Mouse (Mus musculus): Measurements from ENCODE around the gene Fxyd7. TPM values are rescaled to one million over a fixed set of nuclear protein-coding genes. Genes with fewer than 3 reads are reported as not detected.

Gene Fxyd7
- total and polyA plus RNA-seq, 2 experiments from 2014 or later: 0.72 TPM; not detected in 1

DNA sequence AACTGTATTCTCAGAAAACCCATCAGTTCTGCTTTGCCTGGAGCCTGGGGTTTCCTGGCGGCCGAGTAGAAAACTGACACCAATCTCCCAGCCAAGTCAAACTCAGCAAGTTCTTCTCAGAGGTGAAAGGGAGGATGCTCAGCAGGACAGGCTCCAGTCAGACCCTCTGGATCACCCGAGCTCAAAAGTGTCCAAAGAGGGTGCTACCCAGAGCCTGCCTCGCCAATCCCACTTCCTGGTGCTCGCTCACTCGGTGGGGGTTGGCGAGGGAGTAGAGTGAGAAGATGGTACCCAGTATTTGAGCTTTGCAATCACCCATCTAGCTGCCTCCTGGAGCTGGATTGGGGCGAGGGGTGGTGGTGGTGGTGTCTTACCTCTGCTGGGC, 10.3 kb downstream of the Fxyd7 start:
- ATAC-seq (ENCODE audit: insufficient read depth, low read depth) (no peak), DNase-seq (ENCODE audit: low spot score) (no peak)
- TF ChIP-seq CTCF (IDR thresholded peaks at IDR 0.05; ENCODE audit: low read depth) (no peak), EP300 (IDR thresholded peaks at IDR 0.05; ENCODE audit: low read depth) (no peak)
- H3K4me2 ChIP-seq (ENCODE audit: low read depth, low read length): peak overlapping the region; percentile 62
- H3K4me1 ChIP-seq (ENCODE audit: control insufficient read depth, insufficient read depth): peaks cover 7% of the 10 kb centered on the region; the same call in 1 of the 2 replicates
- H3K4me3 ChIP-seq (ENCODE audit: low read depth, low read length): peak overlapping the region; percentile 44
- H3K27ac ChIP-seq (ENCODE audit: low read depth): peak overlapping the region; percentile 79; the same call in 1 of the 2 replicates
- peaks cover 40% of the 10 kb centered on the region for H3K27me3 ChIP-seq (ENCODE audit: control insufficient read depth, insufficient read depth, low read length)
- H3K9me3 ChIP-seq (replicated peaks; ENCODE audit: control insufficient read depth, low read length): no peaks in the 10 kb centered on the region
- 31% methylated on average over 8 of the region's 8 CpGs for WGBS
- 0 out of 2 replicates have a peak, but pooled peaks cover 9% of the 10 kb centered on the region for H3K36me3 ChIP-seq (replicated peaks; ENCODE audit: control insufficient read depth, insufficient read depth, low read length)
- H3K9ac ChIP-seq (replicated peaks; ENCODE audit: low read depth, low read length): peak overlapping the region; percentile 53; the same call in 1 of the 2 replicates

DNA sequence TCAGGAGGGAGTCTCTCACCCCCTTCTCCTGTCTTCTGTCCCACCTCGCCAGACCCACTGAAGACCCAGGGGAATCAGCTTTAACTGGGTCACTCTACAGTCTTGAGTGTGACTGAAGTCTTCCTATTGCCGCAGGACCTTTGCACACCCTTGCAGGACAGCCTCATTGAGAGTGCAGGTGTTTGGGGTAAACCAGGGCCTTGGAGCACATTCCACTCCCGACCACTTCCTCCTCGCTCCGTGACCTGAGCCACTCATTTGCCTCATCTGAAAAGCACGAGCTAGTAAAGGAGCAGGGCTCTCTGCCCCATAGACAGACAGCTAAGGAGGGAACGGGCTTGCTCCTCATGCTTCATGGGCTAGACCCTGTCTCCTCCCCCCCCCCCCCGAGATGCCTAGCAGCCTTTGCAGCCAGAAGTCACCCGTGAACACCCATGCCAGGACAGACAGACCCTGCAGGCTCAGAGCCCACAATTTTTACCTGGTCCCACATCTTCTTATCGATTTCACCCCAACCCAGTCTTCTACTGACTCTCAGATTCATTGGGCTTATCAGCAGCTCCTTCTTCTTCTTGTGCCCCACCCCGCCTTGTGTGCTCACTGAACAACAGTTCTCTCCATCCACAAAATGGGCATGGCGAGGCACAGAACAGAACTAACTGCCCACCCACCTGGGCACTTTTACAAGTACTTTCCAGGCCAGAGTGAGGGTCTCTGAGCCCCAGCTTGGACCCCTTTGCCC, 10.8 kb downstream of the Fxyd7 start:
- H3K27me3 ChIP-seq (ENCODE audit: control insufficient read depth, insufficient read depth, low read length): peaks cover 40% of the 10 kb centered on the region
- H3K9ac ChIP-seq (replicated peaks; ENCODE audit: low read depth, low read length): no peak overlapping the region
- no peak overlapping the region for H3K27ac ChIP-seq (ENCODE audit: low read depth)
- no peak for DNase-seq (ENCODE audit: low spot score)
- H3K4me2 ChIP-seq (ENCODE audit: low read depth, low read length): peak overlapping the region; percentile 62
- H3K36me3 ChIP-seq (replicated peaks; ENCODE audit: control insufficient read depth, insufficient read depth, low read length): 0 out of 2 replicates have a peak, but pooled peaks cover 14% of the 10 kb centered on the region
- peaks cover 7% of the 10 kb centered on the region; the same call in 1 of the 2 replicates for H3K4me1 ChIP-seq (ENCODE audit: control insufficient read depth, insufficient read depth)
- H3K9me3 ChIP-seq (replicated peaks; ENCODE audit: control insufficient read depth, low read length): no peaks in the 10 kb centered on the region
- 70% methylated on average over 12 of the region's 12 CpGs for WGBS
- H3K4me3 ChIP-seq (ENCODE audit: low read depth, low read length): no peak overlapping the region; the same call in 1 of the 2 replicates
- no peak for ATAC-seq (ENCODE audit: insufficient read depth, low read depth)
- TF ChIP-seq CTCF (IDR thresholded peaks at IDR 0.05; ENCODE audit: low read depth) (no peak), EP300 (IDR thresholded peaks at IDR 0.05; ENCODE audit: low read depth) (no peak)

DNA sequence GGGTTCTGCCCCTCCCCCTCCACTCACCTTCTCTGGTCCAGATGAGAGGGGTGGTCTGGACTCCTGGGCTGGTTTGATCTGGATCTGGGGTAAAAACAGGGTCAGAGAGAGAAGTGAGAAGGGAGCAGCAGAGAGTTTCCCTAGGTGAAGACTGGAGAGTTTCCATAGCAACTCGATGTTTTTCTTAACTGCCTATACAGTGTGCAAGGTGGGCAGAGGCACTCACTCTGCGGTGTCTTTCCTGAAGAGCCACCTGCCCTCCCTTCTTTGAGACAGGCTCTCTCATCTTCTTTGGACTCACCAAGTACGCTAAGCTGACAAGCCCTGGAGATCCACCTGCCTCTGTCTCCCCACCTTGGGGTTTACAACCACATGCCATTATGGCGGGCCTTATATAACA, 12.3 kb downstream of the Fxyd7 start:
- no peaks in the 10 kb centered on the region for H3K9me3 ChIP-seq (replicated peaks; ENCODE audit: control insufficient read depth, low read length)
- TF ChIP-seq CTCF (IDR thresholded peaks at IDR 0.05; ENCODE audit: low read depth): no peak
- no peak for TF ChIP-seq EP300 (IDR thresholded peaks at IDR 0.05; ENCODE audit: low read depth)
- peaks cover 7% of the 10 kb centered on the region; the same call in 1 of the 2 replicates for H3K4me1 ChIP-seq (ENCODE audit: control insufficient read depth, insufficient read depth)
- H3K36me3 ChIP-seq (replicated peaks; ENCODE audit: control insufficient read depth, insufficient read depth, low read length): 0 out of 2 replicates have a peak, but pooled peaks cover 21% of the 10 kb centered on the region
- DNase-seq (ENCODE audit: low spot score) (no peak), ATAC-seq (ENCODE audit: insufficient read depth, low read depth) (no peak)
- 87% methylated on average over 4 of the region's 4 CpGs for WGBS
- H3K9ac ChIP-seq (replicated peaks; ENCODE audit: low read depth, low read length): no peak overlapping the region
- H3K27ac ChIP-seq (ENCODE audit: low read depth): no peak overlapping the region
- no peak overlapping the region for H3K4me2 ChIP-seq (ENCODE audit: low read depth, low read length)
- peaks cover 31% of the 10 kb centered on the region for H3K27me3 ChIP-seq (ENCODE audit: control insufficient read depth, insufficient read depth, low read length)
- no peak overlapping the region for H3K4me3 ChIP-seq (ENCODE audit: low read depth, low read length)

DNA sequence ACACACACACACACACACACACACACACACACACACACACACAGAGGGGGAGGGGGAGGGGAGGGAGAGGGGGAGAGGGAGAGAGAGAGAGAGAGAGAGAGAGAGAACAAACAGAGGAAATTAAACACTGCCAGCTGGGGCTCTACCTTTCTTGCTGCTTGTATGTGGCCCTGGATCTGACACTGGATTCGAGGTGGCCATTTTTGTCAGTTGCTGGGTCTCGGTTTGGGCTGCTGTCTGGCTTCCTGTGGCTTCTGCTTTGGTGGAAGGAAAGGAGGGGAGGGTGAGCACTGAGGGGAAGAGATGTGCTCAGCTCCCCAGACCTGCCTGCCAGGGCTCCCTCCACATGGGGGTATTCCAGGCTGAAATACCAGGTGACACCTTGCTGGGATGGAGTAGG, 13.6 kb downstream of the Fxyd7 start:
- no peak overlapping the region for H3K4me3 ChIP-seq (ENCODE audit: low read depth, low read length)
- H3K4me2 ChIP-seq (ENCODE audit: low read depth, low read length): no peak overlapping the region
- no peaks in the 10 kb centered on the region for H3K9me3 ChIP-seq (replicated peaks; ENCODE audit: control insufficient read depth, low read length)
- H3K27ac ChIP-seq (ENCODE audit: low read depth): no peak overlapping the region
- DNase-seq (ENCODE audit: low spot score): no peak
- H3K36me3 ChIP-seq (replicated peaks; ENCODE audit: control insufficient read depth, insufficient read depth, low read length): 0 out of 2 replicates have a peak, but pooled peaks cover 21% of the 10 kb centered on the region
- no peak overlapping the region for H3K9ac ChIP-seq (replicated peaks; ENCODE audit: low read depth, low read length)
- no peak for TF ChIP-seq EP300 (IDR thresholded peaks at IDR 0.05; ENCODE audit: low read depth)
- no peak for TF ChIP-seq CTCF (IDR thresholded peaks at IDR 0.05; ENCODE audit: low read depth)
- peaks cover 7% of the 10 kb centered on the region; the same call in 1 of the 2 replicates for H3K4me1 ChIP-seq (ENCODE audit: control insufficient read depth, insufficient read depth)
- 62% methylated on average over 2 of the region's 2 CpGs for WGBS
- ATAC-seq (ENCODE audit: insufficient read depth, low read depth): no peak
- H3K27me3 ChIP-seq (ENCODE audit: control insufficient read depth, insufficient read depth, low read length): peaks cover 21% of the 10 kb centered on the region

DNA sequence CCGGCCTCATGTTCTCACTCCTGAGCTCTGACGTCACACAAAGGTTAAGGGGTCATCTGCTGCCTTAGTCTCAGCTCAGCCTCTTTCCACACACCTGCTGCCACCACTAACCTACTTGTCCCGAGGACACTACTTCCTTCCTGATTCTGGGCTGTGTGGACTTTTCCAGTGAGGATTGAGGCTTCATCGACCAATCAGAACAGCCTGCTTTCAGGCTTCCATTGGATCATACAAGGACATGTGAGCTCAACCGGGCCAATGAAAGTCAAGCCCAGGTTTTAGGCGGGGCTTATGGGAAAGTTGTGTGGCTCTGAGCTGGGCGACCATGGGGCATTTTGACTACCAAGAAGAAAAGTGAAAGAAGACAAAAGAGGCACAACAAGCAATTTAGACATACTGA, 14.3 kb downstream of the Fxyd7 start:
- H3K4me1 ChIP-seq (ENCODE audit: control insufficient read depth, insufficient read depth): peaks cover 2% of the 10 kb centered on the region; the same call in 1 of the 2 replicates
- no peaks in the 10 kb centered on the region for H3K9me3 ChIP-seq (replicated peaks; ENCODE audit: control insufficient read depth, low read length)
- no peak overlapping the region for H3K4me2 ChIP-seq (ENCODE audit: low read depth, low read length)
- 0 out of 2 replicates have a peak, but pooled peaks cover 21% of the 10 kb centered on the region for H3K36me3 ChIP-seq (replicated peaks; ENCODE audit: control insufficient read depth, insufficient read depth, low read length)
- TF ChIP-seq EP300 (IDR thresholded peaks at IDR 0.05; ENCODE audit: low read depth) (no peak), CTCF (IDR thresholded peaks at IDR 0.05; ENCODE audit: low read depth) (no peak)
- no peak overlapping the region for H3K9ac ChIP-seq (replicated peaks; ENCODE audit: low read depth, low read length)
- 67% methylated on average over 7 of the region's 7 CpGs for WGBS
- DNase-seq (ENCODE audit: low spot score): no peak
- no peak for ATAC-seq (ENCODE audit: insufficient read depth, low read depth)
- H3K4me3 ChIP-seq (ENCODE audit: low read depth, low read length): no peak overlapping the region
- no peak overlapping the region for H3K27ac ChIP-seq (ENCODE audit: low read depth)
- peaks cover 13% of the 10 kb centered on the region for H3K27me3 ChIP-seq (ENCODE audit: control insufficient read depth, insufficient read depth, low read length)

Measured in heart, postnatal 0 days (tissue).